Mouse (Mus musculus) inflammation-experienced regulatory T-cells, adult 6 months (primary cell): Measurements from ENCODE around the gene Txndc11. TPM values are rescaled to one million over a fixed set of nuclear protein-coding genes. Genes with fewer than 3 reads are reported as not detected.

ENCODE experiments used
- ATAC-seq: one replicate; pipeline ENCODE4 v1.8.0; 2017
- polyA plus RNA-seq, 3 experiments: library from polyadenylated mRNA; unstranded; fragments of 100-300 nt; shearing (Covaris generic); gene quantifications; one replicate each; pipeline ENCODE4 v1.2.1; 2017

The Txndc11 gene
- polyA plus RNA-seq, 3 experiments from 2014 or later: 6.2 to 12.3 (median 9.7) TPM

- ATAC-seq: no peak
Observed at GRCm38 (mm10) chr16:11064742-11065141, 69.7 kb downstream of the Txndc11 start.

GRCm38 (mm10) chr16:11064341-11064740 is 70.1 kb downstream of the Txndc11 start:
- no peak for ATAC-seq

GRCm38 (mm10) chr16:11062794-11063721 is 71.4 kb downstream of the Txndc11 start:
- ATAC-seq: peak; percentile 3

GRCm38 (mm10) chr16:11060645-11061044 is 73.8 kb downstream of the Txndc11 start, which contains the start of gene Snn:
Gene Snn, plus strand, starts transcription at chr16:11060945.
- ATAC-seq: no peak

GRCm38 (mm10) chr16:11055916-11056315 is 78.5 kb downstream of the Txndc11 start:
- ATAC-seq: no peak

- ATAC-seq: no peak
Observed at GRCm38 (mm10) chr16:11054871-11055270, 79.6 kb downstream of the Txndc11 start.

- no peak for ATAC-seq
Observed at GRCm38 (mm10) chr16:11054409-11054808, 80.0 kb downstream of the Txndc11 start.

- ATAC-seq: no peak
Observed at GRCm38 (mm10) chr16:11051134-11051533, 83.3 kb downstream of the Txndc11 start.

- ATAC-seq: no peak
Observed at GRCm38 (mm10) chr16:11050226-11050625, 84.2 kb downstream of the Txndc11 start.

GRCm38 (mm10) chr16:11047130-11047529 is 87.3 kb downstream of the Txndc11 start:
- no peak for ATAC-seq

GRCm38 (mm10) chr16:11046437-11046836 is 88.0 kb downstream of the Txndc11 start:
- no peak for ATAC-seq

GRCm38 (mm10) chr16:11043239-11043638 is 91.2 kb downstream of the Txndc11 start:
- no peak for ATAC-seq

GRCm38 (mm10) chr16:11040603-11041002 is 93.8 kb downstream of the Txndc11 start:
- ATAC-seq: no peak

GRCm38 (mm10) chr16:11035790-11036431 is 98.5 kb downstream of the Txndc11 start:
- peak; percentile 59 for ATAC-seq

- ATAC-seq: no peak
Observed at GRCm38 (mm10) chr16:11035273-11035672, 99.2 kb downstream of the Txndc11 start.

GRCm38 (mm10) chr16:11034193-11034803 is 100.2 kb downstream of the Txndc11 start:
- ATAC-seq: peak; percentile 97

- ATAC-seq: no peak
Observed at GRCm38 (mm10) chr16:11031320-11031719, 103.1 kb downstream of the Txndc11 start.

- ATAC-seq: no peak
Observed at GRCm38 (mm10) chr16:11030844-11031243, 103.6 kb downstream of the Txndc11 start.

- ATAC-seq: no peak
Observed at GRCm38 (mm10) chr16:11028206-11028605, 106.2 kb downstream of the Txndc11 start.
